Mouse (Mus musculus) lung, postnatal 0 days (tissue): ENCODE measurements around the gene Bglap. TPM values are rescaled to one million over a fixed set of nuclear protein-coding genes. Genes with fewer than 3 reads are reported as not detected.
A peak's percentile ranks its signal among the peaks of the same experiment; 100 is the strongest.
"Not testable (repeated sequence)": the region's sequence is repeated elsewhere in the genome, so short reads cannot be mapped to it uniquely, and the experiment has no call there.

Experiments used
- ATAC-seq: fragments of 200-750 bp; cut with Nextera tagmentation; 2 replicates; pipeline ENCODE4 v1.8.0; 2017; ENCODE audit warnings: moderate library complexity
- DNase-seq: peaks from one replicate; pipeline ENCODE4 v3.0.0-alpha.2; 2016; ENCODE audit warnings: low spot score
- H3K27ac ChIP-seq: fragments of 300-500 bp; sonication (generic); 2 replicates; pipeline ENCODE4 v1.5.1; 2014; ENCODE audit warnings: antibody characterized with exemption, mild to moderate bottlenecking, low read length, mixed read lengths
- H3K27me3 ChIP-seq: fragments of 300-500 bp; sonication (generic); replicated peaks from 2 replicates; pipeline ENCODE4 v1.6.1; 2014; ENCODE audit warnings: low read length, mixed read lengths; ENCODE audit not compliant: insufficient read depth
- H3K36me3 ChIP-seq: fragments of 300-500 bp; sonication (generic); 2 replicates; pipeline ENCODE4 v1.6.1; 2014; ENCODE audit warnings: low read length, mixed read lengths; ENCODE audit not compliant: insufficient read depth
- H3K4me1 ChIP-seq: fragments of 300-500 bp; sonication (generic); 2 replicates; pipeline ENCODE4 v1.6.1; 2014; ENCODE audit warnings: antibody characterized with exemption, low read depth, low read length, mixed read lengths; ENCODE audit not compliant: insufficient read depth
- H3K4me2 ChIP-seq: fragments of 300-500 bp; sonication (generic); replicated peaks from 2 replicates; pipeline ENCODE4 v1.6.1; 2014; ENCODE audit warnings: low read depth, mild to moderate bottlenecking, low read length, moderate library complexity, mixed read lengths
- H3K4me3 ChIP-seq: fragments of 300-500 bp; sonication (generic); 2 replicates; pipeline ENCODE4 v1.5.1; 2014; ENCODE audit warnings: low read depth, low read length
- H3K9ac ChIP-seq: fragments of 300-500 bp; sonication (generic); replicated peaks from 2 replicates; pipeline ENCODE4 v1.6.1; 2014; ENCODE audit warnings: low read depth, mild to moderate bottlenecking
- H3K9me3 ChIP-seq: fragments of 300-500 bp; sonication (generic); 2 replicates; pipeline ENCODE4 v1.6.1; 2016; ENCODE audit warnings: low read length, mixed read lengths
- CTCF ChIP-seq: IDR thresholded peaks from 2 replicates; pipeline ENCODE4 v1.5.1; 2016; ENCODE audit warnings: antibody characterized with exemption, mild to moderate bottlenecking
- EP300 ChIP-seq: IDR thresholded peaks from 2 replicates; pipeline ENCODE4 v1.6.1; 2016; ENCODE audit warnings: antibody characterized with exemption, mild to moderate bottlenecking, control low read depth
- WGBS: fragments of 180-500 bp; shearing (Covaris S2); extraction: QIAGEN DNeasy Blood & Tissue Kit; methylation state at CpG from one replicate; pipeline ENCODE4 v1.1.7; 2014; 5-methylcytosine and 5-hydroxymethylcytosine counted together
- polyA plus RNA-seq: library from polyadenylated mRNA; unstranded; fragments of >200 nt; fragmentation: Nextera tagmentation; extraction: Ambion mirVana; gene quantifications from 2 replicates; pipeline ENCODE4 v1.2.1, GENCODE M21; 2015

Gene Bglap
- not detected in 2 replicates for polyA plus RNA-seq

DNA sequence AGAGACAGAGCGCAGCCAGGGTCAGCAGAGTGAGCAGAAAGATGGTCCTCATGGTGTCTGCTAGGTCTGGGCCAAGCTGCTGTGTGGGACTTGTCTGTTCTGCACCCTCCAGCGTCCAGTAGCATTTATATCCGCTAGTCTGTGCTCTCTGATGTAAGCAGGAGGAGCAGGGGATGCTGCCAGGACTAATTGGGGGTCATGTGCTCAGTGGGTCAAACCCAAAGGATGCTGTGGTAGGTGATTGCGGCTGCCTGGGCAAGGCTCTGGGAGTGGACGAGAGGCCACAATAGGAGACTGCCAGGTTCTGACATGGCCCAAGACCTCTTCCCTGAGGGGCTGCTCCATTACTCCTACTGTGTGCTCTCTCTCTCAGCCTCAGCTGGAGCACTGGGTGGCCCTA lies at the start of gene Bglap:
TSS of gene Bglap (minus strand) at position 101 of the 400 bp plus-strand sequence.
- 71% methylated on average over 5 of the region's 5 CpGs for WGBS
- no peak within 1 kb of the TSS for H3K9ac ChIP-seq
- H3K4me2 ChIP-seq: no peak within 1 kb of the TSS
- ATAC-seq: no peak
- H3K27me3 ChIP-seq: no peaks in the 10 kb centered on the region
- no peaks in the 10 kb centered on the region for H3K36me3 ChIP-seq
- no peak within 1 kb of the TSS for H3K4me3 ChIP-seq
- no peaks in the 10 kb centered on the region for H3K4me1 ChIP-seq
- DNase-seq: no peak
- no peaks in the 10 kb centered on the region for H3K9me3 ChIP-seq
- no peak for TF ChIP-seq CTCF
- no peak for TF ChIP-seq EP300
- H3K27ac ChIP-seq: no peak within 1 kb of the TSS

DNA sequence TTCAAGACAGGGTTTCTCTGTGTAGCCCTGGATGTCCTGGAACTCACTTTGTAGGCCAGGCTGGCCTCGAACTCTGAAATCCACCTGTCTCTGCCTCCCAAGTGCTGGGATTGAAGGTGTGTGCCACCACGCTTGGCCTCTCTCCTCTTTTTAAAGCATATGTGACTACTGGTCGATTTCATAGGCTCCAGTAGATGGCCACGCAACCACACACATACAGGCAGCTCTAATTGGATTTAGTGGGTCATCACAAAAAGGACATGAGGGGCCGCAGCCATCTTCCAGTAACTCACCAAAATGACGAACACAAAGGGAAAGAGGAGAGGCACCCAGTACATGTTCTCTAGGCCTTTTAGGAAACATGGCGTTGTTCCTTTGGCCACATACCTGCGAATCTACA lies 44.4 kb upstream of the Bglap start:
- not testable (repeated sequence) for H3K9me3 ChIP-seq, ATAC-seq, DNase-seq, H3K27ac ChIP-seq, H3K27me3 ChIP-seq, H3K4me1 ChIP-seq, H3K4me3 ChIP-seq, H3K4me2 ChIP-seq, H3K36me3 ChIP-seq, H3K9ac ChIP-seq
- 63% methylated on average over 8 of the region's 8 CpGs for WGBS
- TF ChIP-seq CTCF: peak; percentile 42

- H3K36me3 ChIP-seq: no peaks in the 10 kb centered on the region
- H3K4me3 ChIP-seq: no peak overlapping the region
- H3K4me1 ChIP-seq: peaks cover 11% of the 10 kb centered on the region; the same call in 1 of the 2 replicates
- no peak overlapping the region for H3K9ac ChIP-seq
- no peak for DNase-seq
- H3K9me3 ChIP-seq: no peaks in the 10 kb centered on the region
- no peak for ATAC-seq
- no peak overlapping the region for H3K4me2 ChIP-seq
- H3K27ac ChIP-seq: no peak overlapping the region
- 73% methylated on average over 4 of the region's 4 CpGs for WGBS
- no peaks in the 10 kb centered on the region for H3K27me3 ChIP-seq
- TF ChIP-seq CTCF: no peak
- TF ChIP-seq EP300: no peak
Observed at GRCm38 (mm10) chr3:88427342-88427905, 43.2 kb upstream of the Bglap start.

- H3K4me2 ChIP-seq: peak overlapping the region; percentile 46
Observed at GRCm38 (mm10) chr3:88425708-88426420, 41.6 kb upstream of the Bglap start.

DNA sequence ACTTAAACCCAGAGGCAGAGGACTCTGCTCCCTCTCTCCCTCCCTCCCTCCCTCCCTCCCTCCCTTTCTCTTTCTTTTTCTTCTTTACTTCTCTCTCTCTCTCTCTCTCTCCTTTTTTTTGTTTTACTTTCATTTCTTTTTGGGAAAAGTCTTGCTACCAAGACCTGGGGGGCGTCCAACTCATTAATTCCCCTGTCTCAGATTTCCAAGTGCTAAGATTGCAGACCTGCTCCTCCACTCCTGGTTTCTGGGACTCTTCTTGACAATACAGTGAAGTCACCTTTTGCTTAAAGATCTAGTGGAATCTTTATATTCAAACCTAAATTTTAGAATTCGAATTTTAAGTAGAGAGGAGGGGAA lies 41.0 kb upstream of the Bglap start:
- no peaks in the 10 kb centered on the region for H3K9me3 ChIP-seq
- no peak for DNase-seq
- 0 out of 2 replicates have a peak, but pooled peaks cover 2% of the 10 kb centered on the region for H3K36me3 ChIP-seq
- peak overlapping the region; percentile 46 for H3K4me2 ChIP-seq
- H3K9ac ChIP-seq: no peak overlapping the region
- TF ChIP-seq CTCF: no peak
- 0 out of 2 replicates have a peak, but pooled peaks have one; percentile 1 for TF ChIP-seq EP300
- ATAC-seq: no peak
- H3K4me3 ChIP-seq: peak overlapping the region; percentile 55
- no peaks in the 10 kb centered on the region for H3K27me3 ChIP-seq
- WGBS: 16% methylated on average over 2 of the region's 2 CpGs
- H3K4me1 ChIP-seq: peaks cover 11% of the 10 kb centered on the region; the same call in 1 of the 2 replicates
- H3K27ac ChIP-seq: no peak overlapping the region

More at GRCm38 (mm10) chr3:88425708-88426420, 41.6 kb upstream of the Bglap start:
- no peaks in the 10 kb centered on the region for H3K27me3 ChIP-seq
- no peaks in the 10 kb centered on the region for H3K36me3 ChIP-seq
- no peaks in the 10 kb centered on the region for H3K9me3 ChIP-seq
- no peak overlapping the region for H3K4me3 ChIP-seq
- WGBS: 82% methylated on average over 10 of the region's 10 CpGs
- no peak for DNase-seq
- peaks cover 11% of the 10 kb centered on the region; the same call in 1 of the 2 replicates for H3K4me1 ChIP-seq
- no peak for ATAC-seq
- TF ChIP-seq CTCF (no peak), EP300 (no peak)
- no peak overlapping the region for H3K27ac ChIP-seq
- H3K9ac ChIP-seq: no peak overlapping the region

DNA sequence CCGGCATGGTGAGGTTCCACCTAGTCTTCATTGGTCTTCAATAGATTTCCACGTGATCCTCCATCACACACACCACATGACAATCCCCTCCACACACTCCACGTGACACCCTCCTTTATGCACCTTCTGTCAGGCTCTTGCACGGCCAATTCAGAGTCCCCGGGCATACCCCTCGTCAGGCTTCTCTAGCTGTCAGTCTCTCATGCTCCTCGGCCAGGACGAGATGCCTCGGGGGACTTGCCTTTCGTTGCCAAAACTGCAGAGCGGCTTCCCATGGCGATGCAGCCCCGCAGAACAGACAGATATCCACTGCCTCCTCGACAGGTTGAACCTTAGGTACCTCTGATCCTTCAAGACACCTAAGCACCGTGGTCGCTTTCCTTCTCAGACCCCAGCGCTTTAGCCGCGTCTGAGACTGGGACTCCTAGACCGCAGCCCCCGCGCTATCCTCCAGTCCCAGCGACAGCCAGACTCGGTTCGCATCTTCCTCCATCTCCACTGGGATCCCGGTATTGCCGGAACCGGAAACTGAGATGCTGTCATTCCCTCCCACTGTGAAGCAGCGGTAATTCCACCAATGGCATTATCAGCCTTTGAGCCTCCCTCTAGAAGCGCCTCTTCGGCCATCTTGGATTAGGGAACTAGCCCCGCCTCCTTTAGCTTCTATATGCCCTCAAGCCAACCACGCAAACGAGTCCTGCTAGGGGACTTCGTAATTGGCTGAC lies 40.5 kb upstream of the Bglap start, which contains the start of gene Slc25a44:
TSS of gene Slc25a44 (minus strand) at position 535 of the 725 bp plus-strand sequence.
- H3K4me2 ChIP-seq: peak within 1 kb of the TSS; percentile 90
- H3K9me3 ChIP-seq: no peaks in the 10 kb centered on the region
- peak; percentile 99 for DNase-seq
- H3K27ac ChIP-seq: peak within 1 kb of the TSS; percentile 51; the same call in 1 of the 2 replicates
- TF ChIP-seq EP300 (0 out of 2 replicates have a peak, but pooled peaks have one; percentile 13), CTCF (no peak)
- WGBS: 1% methylated on average over 35 of the region's 35 CpGs
- peak within 1 kb of the TSS; percentile 63 for H3K9ac ChIP-seq
- ATAC-seq: peak; percentile 97
- H3K27me3 ChIP-seq: no peaks in the 10 kb centered on the region
- H3K4me3 ChIP-seq: peak within 1 kb of the TSS; percentile 55
- H3K4me1 ChIP-seq: peaks cover 11% of the 10 kb centered on the region; the same call in 1 of the 2 replicates
- 0 out of 2 replicates have a peak, but pooled peaks cover 6% of the 10 kb centered on the region for H3K36me3 ChIP-seq
